Mouse (Mus musculus): Measurements from ENCODE around the gene Dusp15.

DNA sequence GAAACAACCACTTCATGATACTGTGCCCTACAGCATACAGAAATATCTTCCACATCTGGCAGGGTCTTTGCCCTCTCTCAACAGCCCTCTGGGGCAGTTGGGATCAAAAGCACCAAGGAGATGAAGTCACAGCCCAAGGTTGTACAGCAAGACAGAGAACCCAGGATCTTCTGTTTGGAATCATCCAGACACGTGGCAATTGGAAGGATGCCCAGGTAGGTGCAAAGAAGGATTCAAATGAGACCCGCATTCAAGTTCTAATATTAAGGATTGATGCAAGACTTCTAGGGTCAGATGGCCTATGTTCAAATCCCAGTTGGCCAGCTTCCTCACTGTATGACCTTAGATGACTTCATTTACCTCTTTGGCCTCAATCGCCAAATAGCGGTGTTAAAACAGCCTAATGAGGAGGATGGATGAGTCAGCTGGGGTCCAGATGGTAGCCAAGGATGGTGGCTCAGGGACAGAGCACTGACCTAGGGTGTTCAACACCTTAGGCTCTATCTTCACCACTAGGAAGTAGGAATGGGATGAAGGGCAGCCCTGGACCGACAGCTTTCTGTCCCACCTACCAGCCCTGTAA, 3.0 kb downstream of the Dusp15 start:
- no peak for TF ChIP-seq CTCF (IDR thresholded peaks at IDR 0.05; ENCODE audit: low read depth, low read length)
- TF ChIP-seq EP300 (IDR thresholded peaks at IDR 0.05; ENCODE audit: insufficient read depth, low read depth, low read length): no peak

Measured in ES-Bruce4 (cell line).